Mouse (Mus musculus) ovary, adult 18-20 months (tissue): ENCODE data around the gene Hnrnpm.
A peak's percentile ranks its signal among the peaks of the same experiment; 100 is the strongest.
"Not testable (repeated sequence)": the region's sequence is repeated elsewhere in the genome, so short reads cannot be mapped to it uniquely, and the experiment has no call there.

Experiments used
- DNase-seq: peaks from one replicate; pipeline ENCODE4 v3.0.0; 2022; ENCODE audit warnings: low spot score, mixed read lengths

The Hnrnpm gene

DNA sequence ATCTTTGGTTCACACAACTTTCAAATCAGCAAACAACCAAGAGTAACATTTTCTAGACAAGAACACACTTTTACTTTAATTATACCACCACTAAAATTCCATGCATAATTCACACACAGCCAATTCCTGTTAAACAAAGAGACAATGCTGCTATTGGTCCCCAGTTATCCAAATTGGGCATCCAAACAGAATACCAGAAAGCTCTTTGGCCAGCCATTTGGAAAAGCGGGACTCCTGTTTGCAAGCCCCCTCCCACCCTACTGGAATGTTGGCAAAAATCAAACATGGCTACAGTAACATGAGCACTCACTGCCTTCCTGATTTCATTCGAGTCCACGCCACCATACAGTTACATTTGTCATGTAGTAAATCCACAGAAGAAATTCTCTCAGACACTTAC is 17.0 kb downstream of the Hnrnpm start:
- no peak for DNase-seq

DNA sequence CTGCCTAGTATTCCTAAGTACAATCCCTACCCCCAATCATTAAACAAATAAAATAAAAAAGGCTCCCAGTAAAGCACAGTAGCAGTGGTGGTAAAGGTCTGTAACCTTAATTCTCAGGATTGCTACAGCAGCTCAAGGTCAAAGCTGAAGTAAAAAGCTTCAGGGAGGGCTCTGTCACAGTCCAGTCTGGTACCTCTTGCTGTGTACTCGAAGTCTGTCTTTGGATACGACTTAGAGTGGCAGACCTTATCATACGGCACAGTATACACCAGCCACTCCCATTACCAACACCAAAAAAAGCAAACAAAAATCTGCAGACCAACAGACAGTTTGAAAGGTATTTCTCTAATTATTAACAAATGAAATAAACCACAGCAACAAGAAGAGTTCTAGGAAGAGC is 19.8 kb downstream of the Hnrnpm start:
- no peak for DNase-seq

DNA sequence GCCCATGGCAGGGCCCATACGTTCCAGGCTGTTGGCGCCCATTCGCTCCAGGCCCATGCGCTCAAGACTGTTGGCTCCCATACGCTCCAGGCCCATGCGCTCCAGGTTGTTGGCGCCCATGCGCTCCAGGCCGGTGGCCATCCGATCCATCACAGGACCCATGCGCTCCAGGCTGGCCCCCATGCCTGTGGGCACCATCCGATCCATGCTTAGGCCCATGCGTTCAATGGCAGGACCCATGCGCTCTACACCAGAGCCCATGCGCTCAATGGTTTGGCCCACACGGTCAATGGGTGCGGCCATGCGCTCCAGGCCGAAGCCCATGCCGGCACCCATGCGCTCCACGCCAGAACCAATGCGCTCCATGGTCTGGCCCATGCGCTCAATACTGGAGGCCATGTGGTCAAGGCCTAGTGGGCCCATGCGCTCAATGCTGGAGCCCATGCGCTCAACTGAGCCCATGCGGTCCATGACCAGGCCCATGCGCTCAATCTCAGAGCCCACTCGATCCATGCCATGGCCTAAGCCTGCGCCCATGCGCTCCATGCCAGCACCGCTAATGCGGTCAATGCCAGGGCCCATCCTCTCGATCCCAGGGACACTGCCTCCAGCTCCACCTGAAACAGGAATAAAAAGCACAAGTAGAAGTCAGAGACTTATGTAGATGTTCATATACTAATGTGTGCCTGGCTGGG is 36.7 kb downstream of the Hnrnpm start:
- DNase-seq = no peak

DNA sequence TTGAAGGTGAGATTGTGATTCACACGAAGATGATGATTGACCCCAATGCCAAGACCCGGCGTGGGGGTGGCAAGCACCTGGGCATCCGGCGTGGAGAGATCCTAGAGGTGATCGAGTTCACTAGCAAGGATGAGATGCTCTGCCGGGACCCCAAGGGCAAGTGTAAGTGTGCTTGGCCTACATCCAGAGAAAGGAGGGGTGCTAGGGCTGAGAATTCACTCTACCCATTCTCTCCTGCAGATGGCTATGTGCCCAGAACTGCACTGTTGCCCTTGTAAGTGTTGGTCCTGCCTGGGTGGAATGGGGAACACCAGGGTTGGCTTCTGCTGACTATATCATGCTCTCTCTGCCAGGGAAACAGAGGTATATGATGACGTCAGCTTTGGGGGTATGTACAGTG is 41.6 kb downstream of the Hnrnpm start:
- no peak for DNase-seq

DNA sequence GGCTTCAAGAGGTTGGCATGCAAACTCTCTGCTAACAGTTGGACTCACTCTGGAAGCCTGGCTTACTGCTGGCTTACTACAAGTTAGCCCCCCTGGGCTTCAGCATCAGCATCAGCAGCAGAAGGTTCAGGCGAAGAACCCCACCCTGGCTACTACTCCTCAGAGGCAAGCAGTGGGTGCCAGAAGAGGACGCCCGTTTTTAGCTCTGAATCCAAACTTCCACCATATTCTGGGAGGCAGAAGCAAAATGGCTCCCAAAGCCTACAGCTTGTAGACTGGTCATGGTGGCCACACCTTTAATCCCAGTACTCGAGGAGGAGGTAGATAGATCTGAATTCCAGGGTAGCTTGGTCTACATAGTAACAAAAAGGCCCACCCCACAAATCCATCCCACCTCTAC is 42.6 kb downstream of the Hnrnpm start:
- DNase-seq = no peak

DNA sequence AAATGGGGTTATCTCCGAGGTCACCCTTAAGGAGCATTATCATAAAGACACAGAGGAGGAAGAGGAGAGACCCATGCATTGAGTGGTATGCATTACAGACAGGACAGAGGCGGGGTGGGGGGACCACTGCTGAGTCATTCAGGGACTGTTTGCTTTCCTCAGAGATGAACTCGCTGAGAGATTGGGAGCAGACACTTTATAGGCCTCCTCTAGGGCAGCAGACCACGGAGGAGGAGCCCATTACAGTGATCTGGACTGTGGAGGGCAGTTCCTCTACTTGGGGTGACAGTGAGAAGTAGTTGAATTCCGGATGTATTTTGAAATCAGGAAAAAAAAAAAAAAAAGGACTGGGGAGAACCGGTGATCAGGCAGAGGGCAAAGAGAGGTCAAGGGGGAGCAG is 46.9 kb downstream of the Hnrnpm start:
- DNase-seq = no peak

DNA sequence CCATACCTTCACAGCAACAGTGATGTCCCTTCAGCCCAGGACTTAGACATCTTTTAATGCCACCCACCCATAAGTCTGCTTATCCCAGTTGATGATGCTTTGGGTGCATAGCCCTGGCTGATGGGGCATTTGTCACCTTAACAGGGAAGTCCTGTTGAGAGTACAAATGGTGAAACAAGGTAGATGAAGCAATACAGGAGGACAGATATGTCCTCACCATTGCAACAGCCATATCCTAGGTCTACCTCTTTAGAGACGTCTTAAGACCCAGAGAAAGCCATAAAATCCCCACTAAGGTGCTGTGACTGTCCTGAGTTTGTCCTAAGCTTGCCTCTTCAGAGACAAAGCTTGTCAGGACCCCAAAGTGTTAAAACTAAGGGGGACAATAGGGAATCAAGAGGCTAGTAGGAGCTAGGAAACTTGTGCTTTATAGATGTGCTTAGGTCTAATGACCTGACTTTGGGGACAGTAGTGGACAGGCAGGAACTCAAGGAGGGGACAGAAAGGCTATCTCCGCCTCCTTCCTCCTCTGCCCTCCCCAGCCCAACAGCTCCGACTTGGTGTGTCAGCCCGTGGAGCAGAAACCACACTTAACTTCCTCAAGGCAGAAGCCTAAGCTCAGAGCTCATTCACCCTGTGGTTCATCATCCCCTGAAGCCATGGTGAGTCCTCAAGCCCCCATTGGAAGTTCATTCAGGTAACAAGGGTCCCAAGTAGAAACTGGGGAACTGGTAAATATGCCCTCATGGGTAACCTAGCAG is 49.0 kb downstream of the Hnrnpm start, which contains the start of gene Pram1:
Gene Pram1 (plus strand): TSS at position 541 of the 761 bp plus-strand sequence.
- DNase-seq = no peak

DNA sequence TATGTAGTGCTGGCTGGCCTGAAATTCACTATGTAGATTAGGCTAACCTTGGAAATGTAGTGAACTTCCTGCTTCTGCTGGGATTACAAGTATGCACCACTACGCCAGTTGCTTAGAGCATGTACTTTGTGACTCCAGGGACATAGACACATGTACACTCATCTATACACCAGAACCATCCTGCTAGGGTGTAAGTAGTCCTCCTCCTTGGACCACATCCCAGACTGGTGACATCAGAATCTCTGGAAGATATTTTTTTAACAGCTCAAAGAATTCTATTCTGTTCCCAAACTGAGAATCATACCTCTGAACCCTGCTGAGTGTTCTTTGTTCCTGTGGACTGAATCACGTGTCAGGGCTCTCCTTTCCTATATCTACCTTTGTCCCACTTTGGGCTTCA is 49.6 kb downstream of the Hnrnpm start:
- DNase-seq = no peak

DNA sequence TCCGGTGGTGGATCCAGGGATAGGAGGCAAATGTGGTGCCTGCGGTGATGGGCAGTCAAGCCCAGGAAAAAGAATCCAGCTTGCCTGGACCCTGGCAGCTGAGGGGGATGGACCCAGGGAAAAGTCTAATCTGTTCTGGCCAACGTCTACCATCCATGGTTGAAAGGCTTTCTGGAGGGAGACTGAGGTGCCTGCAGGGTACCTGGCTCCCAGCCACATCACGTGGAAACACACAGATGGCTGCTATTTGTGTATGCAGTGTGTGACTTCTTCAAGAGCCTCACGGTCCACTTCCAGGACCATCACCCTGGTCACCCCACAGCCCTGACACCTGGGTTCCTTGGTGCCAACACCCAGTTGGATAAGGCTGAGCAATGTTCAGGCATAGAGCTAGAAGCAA is 54.9 kb downstream of the Hnrnpm start:
- no peak for DNase-seq

DNA sequence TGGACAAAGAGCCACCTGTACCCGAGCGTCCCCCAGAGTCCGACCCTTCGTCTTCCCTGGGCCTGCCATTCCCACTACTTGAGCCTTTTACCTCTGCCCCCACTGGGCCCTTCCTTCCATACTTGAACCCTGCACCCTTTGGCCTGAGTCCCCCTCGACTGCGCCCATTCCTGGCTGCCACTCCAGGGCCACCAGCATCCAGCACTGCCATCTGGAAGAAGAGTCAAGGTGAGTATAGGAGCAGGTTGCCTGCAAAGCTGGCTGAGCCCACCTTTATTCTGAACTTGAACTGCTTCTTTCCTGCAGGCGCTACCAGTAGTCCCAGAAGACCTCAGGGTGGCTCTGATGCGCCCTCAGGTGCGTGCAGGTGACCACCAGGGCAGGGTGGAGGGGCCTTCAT is 55.4 kb downstream of the Hnrnpm start:
- DNase-seq = no peak

DNA sequence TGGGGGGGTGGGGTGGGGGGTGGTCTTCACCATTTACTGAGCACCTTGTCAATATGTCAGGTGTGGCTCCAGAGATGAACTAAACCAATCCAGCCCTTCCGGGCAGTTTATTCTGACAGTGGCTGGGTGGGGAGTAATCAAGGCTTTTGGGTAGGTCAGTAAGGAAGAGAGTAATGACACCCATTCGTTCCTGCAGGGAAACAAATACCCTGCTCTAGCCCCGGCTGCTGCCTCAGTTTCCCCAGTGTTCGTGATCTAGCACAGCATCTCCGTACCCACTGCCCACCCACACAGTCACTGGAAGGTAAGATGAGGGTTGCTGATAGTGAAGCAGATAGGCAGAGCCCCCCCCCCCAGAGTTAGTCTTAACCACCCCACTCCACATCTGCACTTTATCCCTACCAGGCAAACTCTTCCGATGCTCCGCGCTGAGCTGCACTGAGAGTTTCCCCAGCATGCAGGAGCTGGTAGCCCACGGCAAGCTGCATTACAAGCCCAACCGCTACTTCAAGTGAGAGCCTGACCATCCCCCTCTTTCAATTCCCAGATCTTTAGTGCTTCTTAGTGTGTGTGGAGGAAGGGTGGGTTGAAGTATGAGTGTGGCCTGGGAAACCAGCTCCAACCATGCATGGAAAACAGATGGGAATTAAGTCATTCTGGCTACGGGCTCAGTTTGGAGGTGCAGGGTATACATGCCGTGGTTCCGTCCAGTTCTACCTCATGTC is 56.3 kb downstream of the Hnrnpm start:
- no peak for DNase-seq

DNA sequence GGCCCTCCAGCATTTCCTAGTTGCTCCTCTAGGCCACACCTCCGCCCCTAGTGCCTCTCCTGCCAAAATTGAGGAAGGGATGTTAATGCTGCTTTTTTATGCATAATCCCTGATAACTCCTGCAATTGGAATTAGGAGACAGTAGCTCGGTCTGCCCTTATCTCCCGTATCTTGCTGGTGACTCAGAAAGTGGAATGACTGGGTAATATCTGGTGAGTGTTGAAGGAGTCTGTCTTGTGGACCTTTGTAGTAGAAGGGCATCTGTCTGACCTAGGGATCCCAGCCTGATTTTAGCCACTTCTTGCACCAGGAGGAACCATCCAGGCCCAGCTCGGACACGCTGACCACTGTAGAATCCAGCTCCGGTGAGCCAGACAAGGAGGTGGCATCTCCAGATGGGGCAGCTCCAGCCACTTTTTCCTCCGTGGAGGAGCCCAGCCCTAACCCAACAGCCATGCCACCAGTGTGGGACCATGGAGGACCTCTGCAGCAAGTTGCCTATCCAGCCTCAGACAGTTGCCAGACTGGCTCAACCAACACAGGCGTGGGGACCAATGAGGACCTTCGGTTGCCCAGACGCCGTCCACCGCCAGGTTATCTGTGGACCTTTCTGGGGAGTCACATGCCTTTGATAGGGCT is 57.1 kb downstream of the Hnrnpm start:
- no peak for DNase-seq

DNA sequence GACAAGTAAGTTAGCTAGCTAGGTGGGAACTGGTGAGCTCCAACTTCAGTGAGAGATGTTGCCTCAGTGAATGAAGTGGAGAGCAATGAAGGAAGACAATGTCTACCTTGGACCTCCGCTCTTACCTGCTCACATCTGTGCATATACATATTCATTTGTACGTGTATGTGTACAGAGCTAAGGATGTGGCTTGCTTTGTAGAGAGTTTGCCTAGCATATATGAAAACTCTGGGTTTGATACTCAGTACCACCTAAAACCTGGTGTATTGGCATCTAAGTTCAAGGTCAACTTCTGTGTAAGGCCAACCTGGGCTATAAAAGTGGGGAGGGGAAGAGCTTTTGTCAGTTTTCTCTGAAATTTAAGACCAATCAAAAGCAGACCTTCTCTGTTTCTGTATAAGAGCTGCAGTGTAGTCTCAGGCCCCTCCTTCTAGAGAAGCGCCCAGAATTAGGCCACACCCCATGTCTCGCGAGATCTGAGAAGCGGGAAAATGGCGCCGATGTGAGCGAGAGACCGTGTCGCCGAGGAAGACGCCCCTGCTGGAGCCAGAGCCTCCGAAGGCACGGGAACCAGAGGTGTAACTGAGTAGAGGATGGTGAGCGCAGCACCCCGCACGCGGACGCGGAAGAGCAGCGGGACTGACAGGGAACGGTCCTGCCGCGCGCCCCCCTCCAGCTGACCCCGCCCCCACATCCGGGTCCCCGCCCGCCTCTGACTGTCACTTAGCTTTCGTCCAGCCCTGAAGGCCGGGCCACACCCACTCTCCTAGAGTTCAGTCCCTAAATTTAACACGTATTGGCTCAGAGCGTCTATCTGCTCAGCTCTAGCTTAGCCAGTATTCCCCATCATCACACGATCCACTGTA is 57.8 kb downstream of the Hnrnpm start, which contains the start of gene Zfp414:
Gene Zfp414 (plus strand): TSS at position 470 of the 866 bp plus-strand sequence.
- DNase-seq = peak; percentile 81

DNA sequence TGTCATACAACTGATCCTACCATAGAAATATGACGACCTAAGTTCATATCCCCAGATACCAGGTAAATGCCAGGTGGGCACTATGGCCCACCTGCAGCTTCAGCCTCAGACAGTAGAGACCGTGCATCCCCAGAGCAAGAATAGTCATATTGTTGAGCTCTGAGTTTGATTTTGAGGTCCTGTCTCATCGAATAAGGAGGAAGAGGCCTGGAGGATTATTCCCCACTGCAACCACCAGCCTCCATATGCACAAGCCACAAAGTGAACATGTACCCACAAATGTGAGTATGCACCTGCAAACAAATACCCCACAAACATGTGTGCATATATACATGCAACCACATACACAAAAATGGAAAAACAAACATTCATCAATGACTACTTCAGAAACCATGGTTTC is 59.4 kb downstream of the Hnrnpm start:
- DNase-seq = no peak

DNA sequence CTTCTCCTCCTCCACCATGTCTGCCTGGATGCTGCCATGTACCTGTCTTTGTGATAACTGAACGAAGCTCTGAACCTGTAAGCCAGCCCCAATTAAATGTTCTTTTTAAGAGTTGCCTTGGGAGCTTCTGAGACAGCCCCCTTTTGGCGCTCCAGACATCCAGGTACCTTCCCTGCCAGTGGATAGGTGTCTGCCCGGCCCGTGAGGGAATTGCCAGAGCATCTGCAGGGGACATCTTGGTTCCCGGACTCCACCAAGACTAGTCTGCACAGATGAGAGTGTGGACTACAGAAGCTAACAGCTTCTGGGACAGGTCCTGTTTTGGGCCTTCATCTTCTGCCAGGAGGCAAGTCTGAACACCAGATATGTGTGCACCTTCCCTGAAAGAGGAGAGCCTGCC is 72.9 kb downstream of the Hnrnpm start:
- not testable (repeated sequence) for DNase-seq

DNA sequence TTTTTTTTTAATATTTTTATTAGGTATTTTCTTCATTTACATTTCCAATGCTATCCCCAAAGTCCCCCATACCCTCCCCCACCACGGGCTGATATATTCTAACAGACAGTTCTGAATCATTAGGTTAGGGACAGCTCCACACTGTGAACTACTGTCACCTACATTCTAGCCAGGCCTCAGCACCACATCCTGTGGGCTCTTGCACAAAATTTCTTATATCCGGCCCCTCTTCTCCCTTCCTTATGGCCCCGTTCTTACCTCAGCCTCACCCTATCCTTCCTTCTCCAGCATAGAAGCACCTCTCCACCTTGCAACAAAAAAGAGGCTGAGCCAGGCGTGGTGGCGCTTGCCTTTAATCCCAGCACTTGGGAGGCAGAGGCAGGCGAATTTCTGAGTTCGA is 76.1 kb downstream of the Hnrnpm start:
- DNase-seq = no peak

DNA sequence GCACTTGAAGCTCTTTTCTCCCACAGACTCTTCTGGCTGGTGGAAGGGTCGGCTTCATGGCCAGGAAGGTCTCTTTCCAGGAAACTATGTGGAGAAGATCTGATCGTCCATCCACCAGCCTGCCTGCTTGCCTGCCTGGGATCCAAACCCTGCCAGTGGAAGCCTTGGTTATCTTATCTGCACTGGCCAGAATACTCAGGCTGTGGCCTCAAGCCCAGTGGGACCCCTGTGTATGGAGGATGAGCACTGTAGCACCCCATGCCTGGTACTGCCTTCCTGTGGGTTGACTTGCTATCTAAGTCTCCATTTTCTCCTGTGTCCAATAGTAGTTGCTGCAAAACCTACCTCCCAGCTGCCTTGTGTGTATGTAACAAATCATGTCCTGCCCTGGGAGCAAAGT is 79.4 kb downstream of the Hnrnpm start:
- no peak for DNase-seq

DNA sequence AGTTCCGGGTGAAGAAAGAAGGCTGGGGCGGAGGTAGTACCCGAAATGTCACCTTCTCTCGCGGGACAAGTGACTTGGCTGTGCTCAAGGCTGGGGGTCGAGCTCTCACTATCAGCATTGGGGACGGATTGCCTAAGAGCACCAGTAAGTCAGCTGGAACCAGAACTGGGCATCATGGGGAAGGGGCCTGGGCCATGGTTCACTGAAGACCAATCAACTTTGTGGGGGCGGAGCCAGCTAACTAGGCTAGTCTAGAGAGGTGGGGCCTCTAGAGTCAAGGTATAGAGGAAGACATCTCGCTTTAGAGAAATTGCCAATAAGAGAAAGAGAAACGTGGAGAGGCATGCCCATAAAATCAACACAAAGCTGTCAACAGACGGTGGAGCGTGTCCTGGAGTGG is 84.7 kb downstream of the Hnrnpm start:
- no peak for DNase-seq

DNA sequence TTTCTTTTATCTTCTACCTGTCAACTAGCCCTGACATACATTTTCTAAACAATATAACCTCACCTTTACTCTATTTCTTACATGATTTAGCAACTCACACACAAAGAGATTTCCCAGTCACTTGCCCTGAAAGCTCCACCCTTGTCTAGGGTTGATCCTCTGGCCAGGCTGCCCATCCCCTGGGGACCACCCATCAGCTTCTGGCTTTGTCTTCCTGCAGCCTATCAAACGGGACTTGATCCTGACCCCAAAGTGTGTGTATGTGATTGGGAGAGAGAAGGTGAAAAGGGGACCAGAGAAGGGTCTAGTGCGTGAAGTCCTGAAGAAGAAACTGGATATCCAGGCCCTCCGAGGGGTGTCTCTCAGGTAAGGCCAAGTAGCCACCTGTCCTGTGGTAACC is 85.8 kb downstream of the Hnrnpm start:
- no peak for DNase-seq

DNA sequence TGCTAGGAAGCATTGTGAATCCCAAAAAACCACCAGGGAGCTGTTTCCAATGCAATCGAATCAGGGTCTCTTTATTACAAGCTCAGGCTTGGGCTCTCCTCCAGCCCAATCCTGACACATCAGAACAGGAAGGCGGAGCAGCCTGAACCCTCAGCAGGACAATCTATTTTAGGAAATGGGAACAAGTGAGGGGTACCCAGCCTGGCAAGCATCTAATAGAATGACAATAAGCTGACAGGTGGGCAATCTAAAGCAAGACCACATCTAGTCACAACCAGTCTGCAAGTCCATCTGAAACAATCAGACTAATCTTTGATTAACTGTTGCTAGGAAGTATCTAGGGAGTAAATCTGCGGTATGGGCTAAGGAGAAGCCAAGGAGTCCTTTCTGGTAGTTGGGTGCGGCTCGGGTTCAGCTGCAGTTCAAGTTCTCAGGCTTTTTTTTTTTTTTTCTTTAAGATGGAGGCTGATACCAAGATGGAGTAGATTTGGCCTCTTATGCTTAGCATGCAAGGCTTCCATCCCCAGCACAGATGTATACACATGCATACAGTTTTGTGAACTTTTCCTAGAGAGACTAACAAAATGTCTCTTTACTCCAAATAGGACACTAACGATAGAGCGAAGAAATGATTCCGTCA is 86.7 kb downstream of the Hnrnpm start:
- DNase-seq = no peak

DNA sequence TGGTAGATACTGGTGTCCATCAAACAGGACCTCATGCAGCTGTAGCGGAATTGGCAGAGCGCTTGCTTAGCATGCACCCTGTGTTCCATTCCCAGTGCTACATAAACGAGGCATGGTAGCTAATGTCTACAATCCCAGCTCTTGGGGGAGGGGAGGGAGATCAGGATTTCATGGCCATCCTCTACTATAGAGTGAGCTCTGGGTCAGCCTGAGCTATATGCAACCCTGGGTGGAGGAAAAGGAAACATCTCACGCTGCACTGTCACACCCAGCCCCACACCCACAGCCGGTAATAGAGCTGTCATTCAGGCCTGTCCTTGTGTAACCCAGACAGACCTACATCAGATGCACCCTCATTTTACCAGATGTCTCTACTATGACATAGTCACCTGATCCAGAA is 88.2 kb downstream of the Hnrnpm start:
- no peak for DNase-seq
